Mouse (Mus musculus) right cerebral cortex, postnatal 36 days (tissue): ENCODE results near the gene Tent4a.
"Not testable (repeated sequence)": the region's sequence is repeated elsewhere in the genome, so short reads cannot be mapped to it uniquely, and the experiment has no call there.

Experiments
- DNase-seq, 2 experiments: peaks; one replicate each; pipeline ENCODE4 v3.0.0; 2022; ENCODE audit warnings: low spot score in 2 of 2, mixed read lengths in 1 of 2

The Tent4a gene

GRCm38 (mm10) chr13:69534334-69534653, at the start of gene Tent4a:
Gene Tent4a, minus strand, starts transcription at chr13:69534617.
- DNase-seq, result no peak

DNA sequence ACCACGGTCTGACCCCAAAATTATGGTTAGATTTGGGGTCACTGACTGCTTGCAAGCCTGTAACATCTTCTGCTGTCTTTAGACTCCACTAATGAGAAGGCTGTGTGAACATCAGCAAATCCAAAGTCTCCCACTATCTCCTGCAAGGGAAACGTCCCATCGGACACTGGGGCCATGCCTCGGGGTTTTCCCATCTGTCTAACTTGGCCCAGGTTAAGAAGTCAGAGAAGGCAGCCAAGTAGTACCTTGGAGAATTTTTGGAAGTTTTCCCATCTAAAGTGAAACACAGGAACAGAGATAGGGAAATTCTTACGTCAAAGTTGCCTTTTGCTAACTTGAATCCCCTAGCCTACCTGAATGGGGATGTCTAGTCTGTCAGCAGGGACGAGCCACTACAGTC, 49.2 kb upstream of the Tent4a start:
- no peak for DNase-seq

DNA sequence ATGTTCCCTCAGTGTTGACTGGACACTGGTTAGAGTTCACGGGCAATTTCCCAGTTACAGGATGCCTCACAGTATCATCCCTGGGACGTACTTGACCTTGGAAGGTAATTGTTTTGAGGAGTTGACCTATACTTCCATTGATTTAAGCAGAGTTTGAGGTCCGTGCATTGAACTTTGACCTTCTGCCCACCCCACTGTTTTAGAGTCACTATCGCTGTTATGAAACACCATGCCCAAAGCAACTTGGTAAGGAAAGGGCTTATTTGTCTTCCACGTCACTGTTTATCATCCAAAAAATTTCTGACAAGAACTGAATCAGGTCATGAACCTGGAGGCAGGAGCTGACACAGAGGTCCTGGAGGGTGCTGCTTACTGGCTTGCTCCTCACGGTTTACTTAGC, 48.0 kb upstream of the Tent4a start:
- DNase-seq, result no peak

DNA sequence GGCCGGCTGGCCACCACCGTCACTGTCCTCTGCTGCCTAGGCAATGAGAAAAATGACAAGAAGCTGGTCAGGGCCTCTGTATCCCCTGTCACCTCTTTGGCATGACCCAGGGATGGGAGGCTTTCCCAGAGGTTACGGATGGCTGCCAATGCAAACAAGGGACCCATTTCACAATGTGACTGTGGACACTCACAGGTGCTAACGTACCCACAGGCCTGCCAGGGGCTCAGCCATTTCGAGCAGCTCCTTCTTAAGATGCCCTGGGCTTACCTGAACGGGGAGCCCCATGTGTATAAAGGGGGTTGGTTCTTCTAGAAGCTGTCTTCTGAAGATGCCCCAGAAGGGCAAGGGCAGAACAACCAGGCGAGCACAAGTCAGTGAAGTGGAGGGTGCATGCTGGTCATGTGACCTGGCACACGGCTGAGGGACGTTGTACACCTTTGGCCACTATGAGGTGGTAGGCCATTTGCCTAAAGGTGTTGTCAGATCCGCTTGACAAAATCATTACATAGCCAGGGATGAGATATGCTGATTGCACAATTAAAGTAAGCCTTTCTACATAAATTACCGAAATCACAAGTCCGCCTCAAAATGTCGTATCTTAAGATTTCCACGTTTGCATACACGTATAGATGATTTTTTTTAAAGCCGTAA, 42.9 kb upstream of the Tent4a start:
- DNase-seq, result no peak

DNA sequence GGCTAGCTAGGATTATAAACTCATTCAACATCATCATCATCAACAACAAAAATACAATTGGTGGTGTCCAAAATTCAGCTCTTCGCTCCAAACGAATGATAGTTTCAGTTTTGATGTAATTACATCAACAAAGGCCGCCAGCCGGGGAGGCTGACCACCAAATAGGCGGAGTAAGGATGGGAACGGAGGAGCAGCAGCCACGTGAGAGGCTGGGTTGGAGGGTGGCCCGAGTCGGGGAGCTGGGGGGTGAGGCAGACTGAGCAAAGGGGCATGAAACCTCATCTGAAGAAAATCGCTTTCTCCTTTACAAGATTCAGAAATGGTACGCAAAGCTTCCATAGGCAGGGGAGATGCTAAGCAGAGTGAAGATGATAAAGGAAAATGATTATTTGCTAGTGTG, 42.3 kb upstream of the Tent4a start:
- DNase-seq, result no peak

GRCm38 (mm10) chr13:69572594-69572993, 38.2 kb upstream of the Tent4a start:
- no peak for DNase-seq

- no peak for DNase-seq
These were observed 34.8 kb upstream of the Tent4a start for GRCm38 (mm10) chr13:69569201-69569600.

DNA sequence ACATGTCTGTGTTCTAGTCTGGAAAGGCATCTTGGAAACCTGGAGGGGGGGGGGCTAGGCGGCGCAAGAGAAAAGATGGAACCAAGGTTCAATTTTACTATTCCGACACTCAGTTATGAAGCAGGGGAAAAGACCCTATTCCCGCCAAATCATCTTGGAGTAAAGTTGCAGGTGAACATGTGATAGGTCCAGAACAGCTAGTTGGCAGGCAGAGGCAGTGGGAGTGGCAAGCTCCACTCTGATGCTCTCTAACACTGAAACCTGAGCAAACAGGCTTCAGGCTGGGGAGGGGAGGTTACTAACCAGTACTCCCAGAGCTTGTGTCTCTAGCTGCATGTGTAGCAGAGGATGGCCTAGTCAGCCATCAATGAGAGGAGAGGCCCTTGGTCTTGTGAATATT, 31.0 kb upstream of the Tent4a start:
- not testable (repeated sequence) for DNase-seq

DNA sequence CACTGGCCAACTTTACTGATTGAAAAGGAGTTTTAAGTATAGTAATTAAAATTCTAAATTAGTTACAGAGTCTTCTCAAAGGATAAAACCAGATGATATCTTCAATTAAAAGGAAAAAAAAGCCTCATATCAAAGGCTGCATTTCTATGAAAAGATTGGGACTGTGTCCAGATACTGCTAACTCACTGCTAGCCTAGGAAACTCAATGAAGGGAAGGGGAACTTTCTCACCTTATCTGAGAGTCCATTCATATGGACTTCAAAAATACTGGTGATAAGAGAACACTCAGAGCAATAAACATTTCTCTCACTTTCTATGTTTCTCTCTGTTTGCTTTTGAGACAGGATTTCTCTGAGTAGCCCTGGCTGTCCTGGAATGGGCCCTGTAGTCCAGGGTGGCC, 30.2 kb upstream of the Tent4a start:
- no peak for DNase-seq

DNA sequence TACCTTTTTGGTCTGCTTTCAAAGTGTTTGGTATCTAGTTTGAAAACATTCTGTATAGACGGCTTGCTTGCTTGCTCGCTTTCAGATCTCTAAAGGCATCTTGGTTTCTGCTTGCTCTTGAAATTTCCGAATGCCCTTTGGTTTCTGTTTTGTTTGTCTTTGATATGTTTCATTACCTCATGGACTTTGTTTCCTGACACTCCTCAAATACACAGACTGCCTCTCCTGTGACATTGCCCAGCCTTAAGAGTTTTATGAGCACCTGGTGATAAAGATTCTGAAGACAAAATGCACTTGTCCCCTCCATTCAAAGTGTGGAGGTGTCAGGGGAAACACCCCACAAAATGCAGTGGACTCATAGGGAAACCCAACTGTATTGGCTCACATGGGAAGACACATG, 29.5 kb upstream of the Tent4a start:
- no peak for DNase-seq

DNA sequence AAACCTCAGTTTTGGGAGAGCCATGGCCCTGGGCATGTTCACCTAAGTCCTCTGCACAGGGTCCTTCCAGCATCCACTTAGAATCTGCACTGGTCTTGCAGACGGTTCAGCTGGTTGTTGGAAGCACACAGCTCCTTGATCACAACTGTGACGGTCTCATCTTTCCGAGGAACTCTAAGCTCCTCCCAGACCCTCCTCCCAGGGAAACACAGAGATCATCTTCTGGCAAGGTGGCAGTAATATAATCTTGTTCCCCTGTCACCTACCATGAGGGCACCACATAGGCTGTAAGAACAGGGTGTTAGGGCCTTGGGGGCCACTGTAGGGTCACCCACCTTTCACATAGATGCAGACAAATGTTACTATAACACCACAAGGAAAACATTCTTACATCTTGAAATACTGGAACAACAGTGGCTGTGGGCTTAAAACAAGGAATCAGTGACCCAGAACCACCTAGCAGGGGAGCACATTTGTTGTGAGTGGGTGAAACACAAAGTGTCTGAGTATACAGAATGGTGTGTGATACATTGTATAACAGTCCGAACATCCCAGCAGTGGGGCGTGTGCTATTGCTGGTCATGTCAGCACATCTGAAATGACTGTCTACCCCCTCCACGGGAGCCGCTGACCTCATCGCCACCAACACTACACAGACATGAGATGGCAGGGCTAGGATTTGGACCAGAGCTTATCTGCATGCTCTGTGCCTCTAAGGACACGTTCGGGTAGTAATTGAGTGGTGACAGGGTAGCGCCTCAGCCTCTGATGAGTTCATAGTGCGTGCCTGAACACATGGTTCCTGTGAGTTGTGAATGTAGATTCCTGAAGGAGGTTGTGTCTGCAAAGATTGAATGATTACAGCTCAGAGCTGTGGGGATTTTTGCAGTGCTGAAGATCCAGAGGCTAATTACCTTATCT, 28.5 kb upstream of the Tent4a start:
- DNase-seq, result no peak

DNA sequence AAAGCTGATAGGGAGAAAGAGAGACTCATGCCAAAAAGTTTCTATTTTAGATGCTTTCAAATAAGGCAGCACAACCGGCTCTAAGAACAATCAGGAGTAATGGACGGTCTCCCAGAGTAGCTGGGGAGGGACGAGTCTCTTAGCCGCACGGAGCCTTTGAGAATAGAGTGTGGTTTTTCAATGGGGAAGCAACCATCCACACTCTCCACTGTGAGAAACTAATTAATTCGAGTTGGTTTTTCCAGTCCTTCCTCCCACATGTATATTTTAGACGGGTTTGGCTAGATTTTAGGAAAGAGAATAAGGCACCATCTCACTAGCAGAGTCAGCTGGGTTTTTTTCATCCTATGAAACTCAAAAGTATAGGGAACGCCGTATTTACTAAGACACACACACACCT, 27.6 kb upstream of the Tent4a start:
- DNase-seq, result no peak

DNA sequence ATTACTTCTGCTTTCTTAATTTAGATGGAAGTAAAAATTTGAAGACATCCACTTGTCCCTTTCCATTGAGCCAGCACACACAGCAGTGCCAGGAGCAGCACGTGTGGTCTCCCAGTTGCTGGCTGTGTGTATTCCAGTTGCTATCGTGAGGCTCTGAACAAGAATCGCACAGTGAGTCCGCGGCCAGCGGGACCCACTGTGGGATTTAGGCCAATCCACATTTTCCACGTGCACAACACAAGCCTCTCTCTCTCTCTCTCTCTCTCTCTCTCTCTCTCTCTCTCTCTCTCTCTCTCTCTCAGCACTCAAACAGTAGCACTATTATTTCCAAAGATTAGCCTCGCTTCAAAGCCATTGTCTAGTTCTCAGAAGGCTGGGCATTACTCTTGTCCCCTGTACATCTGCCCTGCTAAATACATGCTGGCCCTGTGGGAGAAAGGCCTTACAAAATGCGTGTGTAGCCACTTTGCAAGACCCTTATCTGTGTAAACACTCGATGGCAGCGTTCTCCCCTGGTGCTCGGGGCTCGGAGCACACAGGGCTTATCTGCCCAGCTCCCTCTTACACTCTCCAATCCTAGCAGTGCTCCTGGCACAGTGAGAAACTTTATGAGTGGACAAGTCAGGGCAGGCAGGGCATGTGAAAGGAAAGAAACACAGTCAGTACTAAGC, 25.0 kb upstream of the Tent4a start:
- no peak for DNase-seq

GRCm38 (mm10) chr13:69558098-69558660, 23.8 kb upstream of the Tent4a start:
- DNase-seq, result no peak

- no peak for DNase-seq
These were observed 22.3 kb upstream of the Tent4a start for GRCm38 (mm10) chr13:69556728-69557127.

- no peak for DNase-seq
These were observed 21.6 kb upstream of the Tent4a start for GRCm38 (mm10) chr13:69555957-69556482.

- DNase-seq, result no peak
These were observed 20.6 kb upstream of the Tent4a start for GRCm38 (mm10) chr13:69555045-69555444.

DNA sequence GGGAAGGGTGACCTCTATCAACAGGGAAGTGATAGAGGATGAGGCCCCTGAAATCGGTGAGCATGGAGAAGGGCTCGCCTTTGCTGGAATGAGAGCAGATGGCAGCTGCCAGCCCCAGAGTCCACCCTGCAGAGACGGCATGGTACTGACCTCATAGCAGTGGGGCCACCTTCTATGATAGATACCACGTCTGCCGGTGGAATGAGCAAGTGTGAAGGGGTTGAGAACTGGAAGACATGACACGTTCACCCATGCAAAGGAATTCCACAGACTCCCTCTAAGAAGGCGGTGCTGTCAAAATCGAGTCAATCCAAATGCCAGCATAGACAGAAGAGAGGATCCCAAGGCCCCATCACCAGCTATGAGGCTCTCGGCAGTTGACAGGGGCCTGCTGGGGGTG, 19.8 kb upstream of the Tent4a start:
- DNase-seq, result no peak

DNA sequence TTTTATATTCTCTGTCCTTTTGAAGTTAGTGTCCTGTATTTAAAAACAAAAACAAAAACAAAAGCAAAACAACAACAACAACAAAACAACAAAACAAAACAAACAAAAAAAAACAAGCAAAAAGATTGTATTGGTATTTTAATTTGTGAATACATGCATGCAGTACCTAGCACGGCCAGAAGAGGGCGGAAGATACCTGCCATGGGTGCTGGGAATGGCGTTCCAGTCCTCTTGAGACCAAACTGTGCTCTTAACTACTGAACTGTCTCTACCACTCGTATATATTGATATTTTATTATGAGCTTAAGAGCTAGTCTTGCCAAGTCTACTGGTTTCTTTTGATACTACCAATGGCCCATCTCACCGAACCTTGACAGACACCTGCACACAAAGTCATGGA, 18.6 kb upstream of the Tent4a start:
- no peak for DNase-seq

GRCm38 (mm10) chr13:69550831-69551230, 16.4 kb upstream of the Tent4a start:
- DNase-seq, result no peak

GRCm38 (mm10) chr13:69549980-69550379, 15.6 kb upstream of the Tent4a start:
- no peak for DNase-seq

DNA sequence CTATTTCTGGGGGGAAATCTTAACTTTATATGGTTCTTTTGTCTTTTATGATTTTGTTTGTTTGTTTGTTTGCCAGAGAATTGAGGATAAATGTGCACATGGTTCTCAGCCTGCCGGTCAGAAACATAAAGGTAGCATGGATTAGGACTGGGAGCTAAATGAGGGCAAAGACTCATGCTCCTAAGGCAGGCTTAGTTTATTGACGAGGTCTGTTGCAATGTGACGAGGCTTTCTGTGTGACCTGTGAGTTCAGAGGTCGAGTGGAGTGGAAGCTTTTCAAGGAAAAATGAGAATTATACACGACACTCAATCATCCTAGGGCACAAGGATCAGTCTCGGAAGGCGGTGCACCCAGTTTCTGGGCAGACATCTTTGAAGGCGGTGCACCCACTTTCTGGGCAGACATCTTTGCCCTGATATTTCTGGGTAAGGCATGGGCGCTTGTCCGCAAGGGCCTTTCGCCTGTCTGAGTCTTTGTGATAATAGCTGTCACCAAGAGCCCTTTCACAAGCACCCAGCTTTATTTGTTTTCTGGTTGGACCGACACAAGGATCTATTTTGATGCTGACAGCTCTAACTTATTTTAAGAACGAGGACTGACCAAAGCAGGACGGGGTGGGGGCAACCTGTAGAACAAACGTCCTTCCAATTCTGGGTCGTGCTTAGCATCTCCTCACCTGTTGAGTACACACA, 13.2 kb upstream of the Tent4a start:
- DNase-seq, result no peak
